Mouse (Mus musculus) embryonic facial prominence, embryonic 14.5 days (tissue): ENCODE results near the gene Rragd. TPM values are rescaled to one million over a fixed set of nuclear protein-coding genes. Genes with fewer than 3 reads are reported as not detected.

Experiments used
- ATAC-seq: fragments of 200-750 bp; cut with Nextera tagmentation; 2 replicates; pipeline ENCODE4 v1.8.0; 2017; ENCODE audit warnings: low read depth, moderate number of reproducible peaks, moderate TSS enrichment
- DNase-seq: peaks from one replicate; pipeline ENCODE4 v3.0.0-alpha.2; 2015; ENCODE audit warnings: low spot score
- H3K27ac ChIP-seq: fragments of 300-500 bp; sonication (generic); replicated peaks from 2 replicates; pipeline ENCODE4 v1.5.1; 2014; ENCODE audit warnings: low read depth, mild to moderate bottlenecking, low read length, moderate library complexity
- H3K27me3 ChIP-seq: fragments of 300-500 bp; sonication (generic); replicated peaks from 2 replicates; pipeline ENCODE4 v1.6.1; 2014; ENCODE audit warnings: low read length; ENCODE audit not compliant: control insufficient read depth, insufficient read depth
- H3K36me3 ChIP-seq: fragments of 300-500 bp; sonication (generic); 2 replicates; pipeline ENCODE4 v1.6.1; 2014; ENCODE audit warnings: low read length, mixed read lengths; ENCODE audit not compliant: control insufficient read depth, insufficient read depth
- H3K4me1 ChIP-seq: fragments of 300-500 bp; sonication (generic); 2 replicates; pipeline ENCODE4 v1.6.1; 2014; ENCODE audit warnings: antibody characterized with exemption, low read length; ENCODE audit not compliant: control insufficient read depth, insufficient read depth
- H3K4me2 ChIP-seq: fragments of 300-500 bp; sonication (generic); 2 replicates; pipeline ENCODE4 v1.6.1; 2014; ENCODE audit warnings: low read depth, mild to moderate bottlenecking, low read length, moderate library complexity, mixed read lengths
- H3K4me3 ChIP-seq: fragments of 300-500 bp; sonication (generic); 2 replicates; pipeline ENCODE4 v1.5.1; 2014; ENCODE audit warnings: low read depth, mild to moderate bottlenecking, low read length
- H3K9ac ChIP-seq: fragments of 300-500 bp; sonication (generic); 2 replicates; pipeline ENCODE4 v1.6.1; 2014; ENCODE audit warnings: low read depth, mild to moderate bottlenecking, low read length, moderate library complexity, mixed read lengths
- H3K9me3 ChIP-seq: fragments of 300-500 bp; sonication (generic); 2 replicates; pipeline ENCODE4 v1.6.1; 2016; ENCODE audit warnings: low read length; ENCODE audit not compliant: control insufficient read depth
- WGBS: fragments of 180-500 bp; shearing (Covaris S2); extraction: QIAGEN DNeasy Blood & Tissue Kit; methylation state at CpG from one replicate; pipeline ENCODE4 v1.1.7; 2014; 5-methylcytosine and 5-hydroxymethylcytosine counted together
- polyA plus RNA-seq: library from polyadenylated mRNA; unstranded; fragments of >200 nt; fragmentation: Nextera tagmentation; extraction: Ambion mirVana; gene quantifications from 2 replicates; pipeline ENCODE4 v1.2.1, GENCODE M21; 2014

The Rragd gene
- polyA plus RNA-seq, 1 experiment from 2014 or later = 21.8 TPM

GRCm38 (mm10) chr4:33062981-33063380 is 80.1 kb downstream of the Rragd start, which contains the start of gene Gabrr2:
TSS of gene Gabrr2 (plus strand) at chr4:33062999.
- H3K4me3 ChIP-seq = no peak within 1 kb of the TSS
- no peaks in the 10 kb centered on the region for H3K9me3 ChIP-seq
- no peaks in the 10 kb centered on the region for H3K27me3 ChIP-seq
- ATAC-seq (no peak), DNase-seq (no peak)
- no peak within 1 kb of the TSS for H3K9ac ChIP-seq
- H3K36me3 ChIP-seq = no peaks in the 10 kb centered on the region
- 94% methylated on average over 4 of the region's 4 CpGs for WGBS
- no peak within 1 kb of the TSS for H3K27ac ChIP-seq
- no peak within 1 kb of the TSS for H3K4me2 ChIP-seq
- no peaks in the 10 kb centered on the region; the same call in 1 of the 2 replicates for H3K4me1 ChIP-seq

GRCm38 (mm10) chr4:33064986-33065385 is 82.1 kb downstream of the Rragd start:
- Histone ChIP-seq H3K9me3 (no peaks in the 10 kb centered on the region), H3K27me3 (no peaks in the 10 kb centered on the region), H3K36me3 (no peaks in the 10 kb centered on the region), H3K9ac (no peak overlapping the region; the same call in 1 of the 2 replicates), H3K4me3 (no peak overlapping the region), H3K4me1 (no peaks in the 10 kb centered on the region), H3K4me2 (no peak overlapping the region), H3K27ac (no peak overlapping the region)
- ATAC-seq (no peak), DNase-seq (no peak)
- 74% methylated on average over 6 of the region's 6 CpGs for WGBS

- ATAC-seq (no peak), DNase-seq (no peak)
- 56% methylated on average over 14 of the region's 14 CpGs for WGBS
- no peak overlapping the region for H3K4me2 ChIP-seq
- H3K27me3 ChIP-seq = no peaks in the 10 kb centered on the region
- no peaks in the 10 kb centered on the region for H3K9me3 ChIP-seq
- no peak overlapping the region for H3K4me3 ChIP-seq
- H3K4me1 ChIP-seq = no peaks in the 10 kb centered on the region
- no peaks in the 10 kb centered on the region for H3K36me3 ChIP-seq
- H3K27ac ChIP-seq = no peak overlapping the region
- no peak overlapping the region for H3K9ac ChIP-seq
These were observed 83.6 kb downstream of the Rragd start for GRCm38 (mm10) chr4:33066223-33066960.

DNA sequence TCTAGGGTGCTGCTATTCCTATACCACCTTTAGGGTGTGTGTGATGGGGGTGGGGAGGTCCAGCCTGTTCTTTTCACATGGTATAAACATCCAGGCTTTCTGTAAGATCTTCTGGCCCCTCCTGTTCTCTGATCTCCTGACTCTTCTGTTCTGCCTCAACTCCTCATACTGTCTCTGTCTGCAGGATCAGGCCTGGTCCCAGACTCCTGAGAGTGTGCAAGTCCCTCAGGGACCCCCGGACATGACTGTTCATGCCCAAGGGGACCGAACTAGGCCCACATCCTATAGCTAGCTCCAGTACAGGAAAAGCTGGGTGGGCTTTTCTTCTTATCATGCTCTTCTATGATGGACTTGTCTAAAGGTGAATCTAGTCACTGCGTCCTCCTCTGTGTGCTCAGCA is 84.5 kb downstream of the Rragd start:
- Histone ChIP-seq H3K9ac (no peak overlapping the region), H3K4me3 (no peak overlapping the region), H3K4me2 (no peak overlapping the region), H3K27ac (no peak overlapping the region), H3K27me3 (no peaks in the 10 kb centered on the region), H3K4me1 (no peaks in the 10 kb centered on the region), H3K36me3 (no peaks in the 10 kb centered on the region), H3K9me3 (no peaks in the 10 kb centered on the region)
- WGBS = 85% methylated on average over 3 of the region's 3 CpGs
- ATAC-seq (no peak), DNase-seq (no peak)

- ATAC-seq (no peak), DNase-seq (no peak)
- WGBS = 83% methylated on average over 6 of the region's 6 CpGs
- Histone ChIP-seq H3K27ac (no peak overlapping the region), H3K9me3 (no peaks in the 10 kb centered on the region), H3K36me3 (no peaks in the 10 kb centered on the region), H3K4me2 (no peak overlapping the region), H3K4me3 (no peak overlapping the region), H3K27me3 (no peaks in the 10 kb centered on the region), H3K4me1 (no peaks in the 10 kb centered on the region), H3K9ac (no peak overlapping the region)
These were observed 85.0 kb downstream of the Rragd start for GRCm38 (mm10) chr4:33067826-33068225.

DNA sequence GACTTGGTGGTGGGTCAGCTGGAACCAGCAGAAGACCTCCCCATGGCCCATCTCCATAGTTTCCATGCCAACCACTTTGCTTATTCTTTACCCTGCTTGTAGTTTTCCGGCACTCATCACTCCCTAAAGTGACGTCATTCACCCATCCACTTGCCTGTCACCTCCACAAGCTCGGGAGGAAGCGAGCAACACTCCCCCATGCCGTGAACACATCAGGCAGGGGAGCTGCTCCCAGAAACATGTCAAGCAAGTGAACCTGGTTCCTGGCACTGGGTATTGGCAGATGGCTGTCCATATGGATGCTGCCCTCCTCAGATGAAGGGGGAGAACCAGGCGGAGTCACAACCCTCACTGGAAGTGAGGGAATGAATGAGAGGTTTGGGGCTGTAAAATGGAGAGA is 86.1 kb downstream of the Rragd start:
- Histone ChIP-seq H3K27ac (no peak overlapping the region), H3K4me2 (no peak overlapping the region), H3K9ac (no peak overlapping the region), H3K9me3 (no peaks in the 10 kb centered on the region), H3K27me3 (no peaks in the 10 kb centered on the region), H3K4me1 (no peaks in the 10 kb centered on the region), H3K4me3 (no peak overlapping the region), H3K36me3 (no peaks in the 10 kb centered on the region)
- 69% methylated on average over 6 of the region's 6 CpGs for WGBS
- ATAC-seq = no peak
- no peak for DNase-seq

- DNase-seq = no peak
These were observed 87.5 kb downstream of the Rragd start for GRCm38 (mm10) chr4:33070326-33070725.

DNA sequence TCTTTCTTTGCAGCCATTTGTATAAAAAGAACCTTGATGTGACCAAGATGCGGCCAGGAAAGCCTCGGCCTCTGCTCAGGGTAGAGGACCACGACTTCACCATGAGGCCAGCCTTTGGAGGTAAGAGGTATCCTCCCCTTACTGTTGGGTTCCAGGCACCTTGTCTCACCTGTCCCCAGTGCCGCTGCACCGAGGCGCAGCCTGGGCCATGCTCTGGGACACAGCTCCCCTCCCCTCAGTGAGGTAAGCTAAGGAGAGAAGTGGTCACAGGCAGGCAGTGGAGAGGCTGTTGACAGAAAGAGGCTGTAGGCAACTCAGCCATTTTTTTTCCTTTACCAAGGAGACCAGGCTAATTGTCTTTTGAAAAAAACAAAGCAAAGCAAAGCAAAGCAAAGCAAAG is 88.5 kb downstream of the Rragd start:
- no peaks in the 10 kb centered on the region for H3K27me3 ChIP-seq
- no peak overlapping the region for H3K4me2 ChIP-seq
- WGBS = 87% methylated on average over 6 of the region's 6 CpGs
- no peak for DNase-seq
- H3K9me3 ChIP-seq = no peaks in the 10 kb centered on the region
- H3K4me1 ChIP-seq = no peaks in the 10 kb centered on the region
- no peak overlapping the region for H3K27ac ChIP-seq
- H3K36me3 ChIP-seq = no peaks in the 10 kb centered on the region
- H3K9ac ChIP-seq = no peak overlapping the region
- H3K4me3 ChIP-seq = no peak overlapping the region
- ATAC-seq = no peak

More at GRCm38 (mm10) chr4:33070326-33070725, 87.5 kb downstream of the Rragd start:
- H3K27me3 ChIP-seq = no peaks in the 10 kb centered on the region
- WGBS = 90% methylated on average over 6 of the region's 6 CpGs
- no peak overlapping the region for H3K9ac ChIP-seq
- ATAC-seq = no peak
- no peak overlapping the region for H3K4me3 ChIP-seq
- no peak overlapping the region for H3K4me2 ChIP-seq
- H3K4me1 ChIP-seq = no peaks in the 10 kb centered on the region
- no peaks in the 10 kb centered on the region for H3K36me3 ChIP-seq
- H3K27ac ChIP-seq = no peak overlapping the region
- no peaks in the 10 kb centered on the region for H3K9me3 ChIP-seq
